Mouse (Mus musculus): ENCODE results near the gene Ntrk2. TPM values are rescaled to one million over a fixed set of nuclear protein-coding genes. Genes with fewer than 3 reads are reported as not detected.

Gene Ntrk2
- polyA plus RNA-seq, 1 experiment from 2014 or later, result 146 TPM

DNA sequence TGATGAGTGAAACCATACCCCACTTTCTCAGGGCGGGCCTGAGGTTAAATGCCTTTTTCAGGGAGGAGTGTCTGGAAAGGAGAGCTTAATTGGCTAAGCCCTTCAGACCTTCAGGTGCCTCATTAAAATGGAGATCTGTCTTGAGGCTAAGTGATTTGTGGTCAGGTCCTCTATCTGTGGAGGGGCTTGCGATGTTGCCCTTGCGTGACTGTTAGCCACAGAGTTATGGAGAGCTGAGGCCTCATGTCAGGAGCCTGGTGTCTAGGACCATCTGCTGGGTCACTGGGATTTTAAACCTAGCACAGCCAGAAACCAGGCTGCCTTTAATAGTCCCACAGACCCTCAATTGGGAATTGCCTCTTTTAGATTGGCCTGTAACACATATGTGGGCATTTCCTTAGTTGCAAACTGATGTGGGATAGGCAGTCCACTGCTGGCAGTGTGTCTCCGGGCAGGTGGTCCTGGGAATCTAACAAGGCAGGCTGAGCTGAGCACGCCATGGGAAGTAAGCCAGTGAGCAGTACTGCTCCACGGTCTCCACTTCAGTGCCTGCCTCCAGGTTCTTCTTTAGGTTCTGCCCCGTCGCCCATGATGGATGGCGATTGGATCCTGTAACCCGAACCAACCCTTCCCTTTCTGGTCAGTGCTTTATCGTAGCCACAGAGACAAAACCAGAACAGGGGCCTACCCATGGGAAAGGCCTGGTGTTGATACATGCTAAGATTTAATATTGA, 152.0 kb downstream of the Ntrk2 start:
- Histone ChIP-seq H3K36me3 (ENCODE audit: control insufficient read depth, insufficient read depth, low read length) (no peaks in the 10 kb centered on the region), H3K27ac (ENCODE audit: low read depth, low read length) (no peak overlapping the region), H3K4me2 (ENCODE audit: low read length) (no peak overlapping the region), H3K4me1 (ENCODE audit: control insufficient read depth, insufficient read depth, low read depth, low read length) (peaks cover 2% of the 10 kb centered on the region; the same call in 1 of the 2 replicates), H3K9me3 (ENCODE audit: control insufficient read depth, low read length) (no peaks in the 10 kb centered on the region), H3K9ac (ENCODE audit: low read depth, low read length) (no peak overlapping the region), H3K27me3 (replicated peaks; ENCODE audit: control insufficient read depth, insufficient read depth, low read length) (no peaks in the 10 kb centered on the region), H3K4me3 (ENCODE audit: low read length) (no peak overlapping the region)
- WGBS, result 64% methylated on average over 11 of the region's 11 CpGs
- no peak for ATAC-seq

DNA sequence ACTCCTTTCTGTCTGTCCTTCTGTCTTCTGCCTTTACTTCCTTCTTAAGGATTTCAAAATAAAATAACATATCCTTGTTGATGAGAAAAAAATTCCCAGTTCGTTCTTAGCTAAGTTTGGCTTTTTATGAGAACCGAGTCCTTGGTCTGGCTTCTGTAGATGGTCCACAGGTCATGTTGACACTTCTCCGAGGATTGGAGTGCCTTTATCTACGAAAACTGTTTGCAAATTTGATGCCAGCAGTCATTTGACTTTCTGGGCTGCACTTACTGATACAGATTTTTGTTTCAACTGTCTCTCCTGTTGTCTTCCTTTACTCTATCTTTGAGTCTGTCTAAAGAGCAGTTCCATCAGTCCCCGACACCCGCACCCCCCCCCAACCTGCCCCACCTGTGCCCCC, 154.0 kb downstream of the Ntrk2 start:
- WGBS, result 94% methylated on average over 6 of the region's 6 CpGs
- Histone ChIP-seq H3K9ac (ENCODE audit: low read depth, low read length) (no peak overlapping the region), H3K9me3 (ENCODE audit: control insufficient read depth, low read length) (no peaks in the 10 kb centered on the region), H3K27me3 (replicated peaks; ENCODE audit: control insufficient read depth, insufficient read depth, low read length) (no peaks in the 10 kb centered on the region), H3K36me3 (ENCODE audit: control insufficient read depth, insufficient read depth, low read length) (no peaks in the 10 kb centered on the region), H3K4me1 (ENCODE audit: control insufficient read depth, insufficient read depth, low read depth, low read length) (peaks cover 14% of the 10 kb centered on the region), H3K4me2 (ENCODE audit: low read length) (no peak overlapping the region), H3K4me3 (ENCODE audit: low read length) (no peak overlapping the region), H3K27ac (ENCODE audit: low read depth, low read length) (no peak overlapping the region)
- no peak for ATAC-seq

- Histone ChIP-seq H3K4me2 (ENCODE audit: low read length) (no peak overlapping the region), H3K9me3 (ENCODE audit: control insufficient read depth, low read length) (no peaks in the 10 kb centered on the region), H3K9ac (ENCODE audit: low read depth, low read length) (no peak overlapping the region), H3K36me3 (ENCODE audit: control insufficient read depth, insufficient read depth, low read length) (no peaks in the 10 kb centered on the region), H3K4me3 (ENCODE audit: low read length) (no peak overlapping the region), H3K4me1 (ENCODE audit: control insufficient read depth, insufficient read depth, low read depth, low read length) (peaks cover 19% of the 10 kb centered on the region), H3K27ac (ENCODE audit: low read depth, low read length) (peak overlapping the region; percentile 9), H3K27me3 (replicated peaks; ENCODE audit: control insufficient read depth, insufficient read depth, low read length) (no peaks in the 10 kb centered on the region)
- peak; percentile 72 for ATAC-seq
- 35% methylated on average over 12 of the region's 12 CpGs for WGBS
Measured at GRCm38 (mm10) chr13:58964701-58965359, 158.5 kb downstream of the Ntrk2 start.

- 100% methylated on average over 3 of the region's 3 CpGs for WGBS
- no peak overlapping the region for H3K27ac ChIP-seq (ENCODE audit: low read depth, low read length)
- no peaks in the 10 kb centered on the region for H3K27me3 ChIP-seq (replicated peaks; ENCODE audit: control insufficient read depth, insufficient read depth, low read length)
- H3K36me3 ChIP-seq (ENCODE audit: control insufficient read depth, insufficient read depth, low read length), result no peaks in the 10 kb centered on the region
- H3K9ac ChIP-seq (ENCODE audit: low read depth, low read length), result no peak overlapping the region
- H3K4me1 ChIP-seq (ENCODE audit: control insufficient read depth, insufficient read depth, low read depth, low read length), result peaks cover 19% of the 10 kb centered on the region
- no peak overlapping the region for H3K4me2 ChIP-seq (ENCODE audit: low read length)
- no peak overlapping the region for H3K4me3 ChIP-seq (ENCODE audit: low read length)
- no peaks in the 10 kb centered on the region for H3K9me3 ChIP-seq (ENCODE audit: control insufficient read depth, low read length)
- ATAC-seq, result no peak
Measured at GRCm38 (mm10) chr13:58965826-58966225, 159.5 kb downstream of the Ntrk2 start.

DNA sequence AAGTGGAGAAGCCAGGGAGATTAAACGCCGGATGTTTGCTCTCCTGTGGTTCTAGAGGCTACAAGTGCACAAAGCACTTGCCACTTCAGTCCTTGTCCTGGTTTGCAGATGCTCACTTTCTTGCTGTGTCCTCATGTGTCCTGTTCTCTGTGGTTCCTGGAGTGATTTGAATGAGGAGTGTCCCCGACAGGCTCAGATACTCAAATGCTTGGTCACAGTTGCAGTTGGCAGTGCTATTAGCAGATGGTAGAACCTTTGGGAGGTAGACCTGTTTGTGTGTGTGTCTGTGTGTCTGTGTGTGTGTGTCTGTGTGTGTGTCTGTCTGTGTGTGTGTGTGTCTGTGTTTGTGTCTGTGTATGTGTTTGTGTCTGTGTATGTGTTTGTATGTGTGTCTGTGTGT, 160.1 kb downstream of the Ntrk2 start:
- Histone ChIP-seq H3K9ac (ENCODE audit: low read depth, low read length) (no peak overlapping the region), H3K36me3 (ENCODE audit: control insufficient read depth, insufficient read depth, low read length) (no peaks in the 10 kb centered on the region), H3K4me1 (ENCODE audit: control insufficient read depth, insufficient read depth, low read depth, low read length) (peaks cover 19% of the 10 kb centered on the region), H3K9me3 (ENCODE audit: control insufficient read depth, low read length) (no peaks in the 10 kb centered on the region), H3K4me3 (ENCODE audit: low read length) (no peak overlapping the region), H3K4me2 (ENCODE audit: low read length) (no peak overlapping the region), H3K27me3 (replicated peaks; ENCODE audit: control insufficient read depth, insufficient read depth, low read length) (no peaks in the 10 kb centered on the region), H3K27ac (ENCODE audit: low read depth, low read length) (no peak overlapping the region)
- WGBS, result 73% methylated on average over 3 of the region's 3 CpGs
- ATAC-seq, result no peak

GRCm38 (mm10) chr13:58968168-58968567, 161.8 kb downstream of the Ntrk2 start:
- Histone ChIP-seq H3K4me3 (ENCODE audit: low read length) (no peak overlapping the region), H3K4me2 (ENCODE audit: low read length) (no peak overlapping the region), H3K4me1 (ENCODE audit: control insufficient read depth, insufficient read depth, low read depth, low read length) (peaks cover 19% of the 10 kb centered on the region), H3K9ac (ENCODE audit: low read depth, low read length) (no peak overlapping the region), H3K27ac (ENCODE audit: low read depth, low read length) (no peak overlapping the region), H3K9me3 (ENCODE audit: control insufficient read depth, low read length) (no peaks in the 10 kb centered on the region), H3K27me3 (replicated peaks; ENCODE audit: control insufficient read depth, insufficient read depth, low read length) (no peaks in the 10 kb centered on the region), H3K36me3 (ENCODE audit: control insufficient read depth, insufficient read depth, low read length) (no peaks in the 10 kb centered on the region)
- 41% methylated on average over 5 of the region's 5 CpGs for WGBS
- ATAC-seq, result no peak

DNA sequence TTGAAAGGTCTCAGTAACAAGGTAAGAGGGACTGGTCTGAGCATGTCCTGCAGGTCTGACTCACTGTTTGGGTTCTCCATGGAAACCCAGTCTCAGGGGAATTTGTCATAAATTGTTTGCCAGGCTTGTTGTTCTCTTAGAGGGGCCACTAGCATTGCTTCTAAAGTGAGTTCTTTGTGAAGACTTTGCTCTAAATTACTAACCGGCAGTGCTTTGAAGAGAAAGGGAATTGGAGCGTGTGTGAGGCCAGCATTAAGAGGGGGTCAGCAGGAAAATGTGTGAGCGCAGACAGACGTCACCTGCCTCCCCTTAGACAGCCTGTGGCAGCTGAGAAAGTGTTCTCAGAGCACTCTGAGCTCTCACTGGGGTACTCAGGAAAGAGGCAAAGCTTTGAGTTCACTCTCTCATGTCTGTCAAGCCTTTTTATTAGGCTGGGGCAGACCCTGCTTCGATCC, 165.1 kb downstream of the Ntrk2 start:
- H3K9ac ChIP-seq (ENCODE audit: low read depth, low read length), result no peak overlapping the region
- no peak overlapping the region for H3K4me3 ChIP-seq (ENCODE audit: low read length)
- no peak for ATAC-seq
- H3K36me3 ChIP-seq (ENCODE audit: control insufficient read depth, insufficient read depth, low read length), result no peaks in the 10 kb centered on the region
- H3K27me3 ChIP-seq (replicated peaks; ENCODE audit: control insufficient read depth, insufficient read depth, low read length), result no peaks in the 10 kb centered on the region
- 16% methylated on average over 5 of the region's 5 CpGs for WGBS
- no peaks in the 10 kb centered on the region for H3K9me3 ChIP-seq (ENCODE audit: control insufficient read depth, low read length)
- H3K4me2 ChIP-seq (ENCODE audit: low read length), result no peak overlapping the region
- H3K27ac ChIP-seq (ENCODE audit: low read depth, low read length), result no peak overlapping the region
- peaks cover under 1% of the 10 kb centered on the region for H3K4me1 ChIP-seq (ENCODE audit: control insufficient read depth, insufficient read depth, low read depth, low read length)

GRCm38 (mm10) chr13:58972511-58972910, 166.1 kb downstream of the Ntrk2 start:
- 61% methylated on average over 5 of the region's 5 CpGs for WGBS
- Histone ChIP-seq H3K36me3 (ENCODE audit: control insufficient read depth, insufficient read depth, low read length) (no peaks in the 10 kb centered on the region), H3K4me1 (ENCODE audit: control insufficient read depth, insufficient read depth, low read depth, low read length) (no peaks in the 10 kb centered on the region; the same call in none of the 2 replicates), H3K9me3 (ENCODE audit: control insufficient read depth, low read length) (no peaks in the 10 kb centered on the region), H3K27me3 (replicated peaks; ENCODE audit: control insufficient read depth, insufficient read depth, low read length) (no peaks in the 10 kb centered on the region), H3K9ac (ENCODE audit: low read depth, low read length) (no peak overlapping the region), H3K4me2 (ENCODE audit: low read length) (no peak overlapping the region), H3K27ac (ENCODE audit: low read depth, low read length) (no peak overlapping the region), H3K4me3 (ENCODE audit: low read length) (no peak overlapping the region)
- ATAC-seq, result 0 out of 2 replicates have a peak, but pooled peaks have one; percentile 38

GRCm38 (mm10) chr13:58996447-58996846, 190.1 kb downstream of the Ntrk2 start:
- no peak for ATAC-seq
- Histone ChIP-seq H3K36me3 (ENCODE audit: control insufficient read depth, insufficient read depth, low read length) (no peaks in the 10 kb centered on the region), H3K4me2 (ENCODE audit: low read length) (no peak overlapping the region), H3K27ac (ENCODE audit: low read depth, low read length) (no peak overlapping the region), H3K27me3 (replicated peaks; ENCODE audit: control insufficient read depth, insufficient read depth, low read length) (no peaks in the 10 kb centered on the region), H3K4me1 (ENCODE audit: control insufficient read depth, insufficient read depth, low read depth, low read length) (peaks cover 4% of the 10 kb centered on the region; the same call in 1 of the 2 replicates), H3K9ac (ENCODE audit: low read depth, low read length) (no peak overlapping the region), H3K4me3 (ENCODE audit: low read length) (no peak overlapping the region), H3K9me3 (ENCODE audit: control insufficient read depth, low read length) (no peaks in the 10 kb centered on the region)
- WGBS, result 80% methylated on average over 5 of the region's 5 CpGs
